Mouse (Mus musculus) liver, embryonic 16.5 days (tissue): ENCODE measurements around the gene Prmt7. TPM values are rescaled to one million over a fixed set of nuclear protein-coding genes. Genes with fewer than 3 reads are reported as not detected.

ENCODE experiments used
- ATAC-seq: fragments of 200-750 bp; cut with Nextera tagmentation; 2 replicates; pipeline ENCODE4 v1.8.0; 2017; ENCODE audit warnings: low read depth, mild to moderate bottlenecking, moderate number of reproducible peaks, moderate library complexity
- H3K27ac ChIP-seq: fragments of 300-500 bp; sonication (generic); 2 replicates; pipeline ENCODE4 v1.5.1; 2014; ENCODE audit warnings: mild to moderate bottlenecking, low read length
- H3K27me3 ChIP-seq: fragments of 300-500 bp; sonication (generic); 2 replicates; pipeline ENCODE4 v1.6.1; 2014; ENCODE audit warnings: low read depth, low read length, mixed read lengths; ENCODE audit not compliant: control insufficient read depth, insufficient read depth
- H3K36me3 ChIP-seq: fragments of 300-500 bp; sonication (generic); 2 replicates; pipeline ENCODE4 v1.6.1; 2014; ENCODE audit warnings: mild to moderate bottlenecking; ENCODE audit not compliant: control insufficient read depth, insufficient read depth
- H3K4me1 ChIP-seq: fragments of 300-500 bp; sonication (generic); 2 replicates; pipeline ENCODE4 v1.6.1; 2014; ENCODE audit warnings: low read depth, low read length, mixed read lengths; ENCODE audit not compliant: control insufficient read depth
- H3K4me2 ChIP-seq: fragments of 300-500 bp; sonication (generic); 2 replicates; pipeline ENCODE4 v1.6.1; 2014; ENCODE audit warnings: low read depth, low read length, mixed read lengths
- H3K4me3 ChIP-seq: fragments of 300-500 bp; sonication (generic); 2 replicates; pipeline ENCODE4 v1.5.1; 2014; ENCODE audit warnings: low read depth, mild to moderate bottlenecking, low read length
- H3K9ac ChIP-seq: fragments of 300-500 bp; sonication (generic); 2 replicates; pipeline ENCODE4 v1.6.1; 2014; ENCODE audit warnings: low read depth, low read length
- H3K9me3 ChIP-seq: fragments of 300-500 bp; sonication (generic); replicated peaks from 2 replicates; pipeline ENCODE4 v1.6.1; 2016; ENCODE audit warnings: low read length; ENCODE audit not compliant: control insufficient read depth
- WGBS: fragments of 180-500 bp; shearing (Covaris S2); extraction: QIAGEN DNeasy Blood & Tissue Kit; methylation state at CpG from one replicate; pipeline ENCODE4 v1.1.7; 2014; ENCODE audit not compliant: insufficient replicate concordance; 5-methylcytosine and 5-hydroxymethylcytosine counted together
- polyA plus RNA-seq: library from polyadenylated mRNA; unstranded; fragments of >200 nt; fragmentation: Nextera tagmentation; extraction: Ambion mirVana; gene quantifications from 2 replicates; pipeline ENCODE4 v1.2.1, GENCODE M21; 2015

The Prmt7 gene
- polyA plus RNA-seq, 1 experiment from 2014 or later, result 18.0 TPM

- no peaks in the 10 kb centered on the region; the same call in 1 of the 2 replicates for H3K36me3 ChIP-seq
- no peak overlapping the region for H3K9ac ChIP-seq
- no peak overlapping the region for H3K4me2 ChIP-seq
- 76% methylated on average over 5 of the region's 5 CpGs for WGBS
- H3K4me3 ChIP-seq, result no peak overlapping the region
- no peaks in the 10 kb centered on the region for H3K27me3 ChIP-seq
- H3K4me1 ChIP-seq, result no peaks in the 10 kb centered on the region
- no peaks in the 10 kb centered on the region for H3K9me3 ChIP-seq
- no peak overlapping the region for H3K27ac ChIP-seq
- no peak for ATAC-seq
Observed at GRCm38 (mm10) chr8:106237106-106237505, 26.4 kb downstream of the Prmt7 start.

- no peak overlapping the region for H3K4me2 ChIP-seq
- H3K4me3 ChIP-seq, result no peak overlapping the region
- no peak overlapping the region for H3K9ac ChIP-seq
- peaks cover 16% of the 10 kb centered on the region for H3K36me3 ChIP-seq
- no peaks in the 10 kb centered on the region for H3K9me3 ChIP-seq
- H3K4me1 ChIP-seq, result no peaks in the 10 kb centered on the region
- no peaks in the 10 kb centered on the region for H3K27me3 ChIP-seq
- H3K27ac ChIP-seq, result no peak overlapping the region
- WGBS, result 56% methylated on average over 4 of the region's 4 CpGs
- no peak for ATAC-seq
Observed at GRCm38 (mm10) chr8:106250186-106250585, 39.5 kb downstream of the Prmt7 start.

- Histone ChIP-seq H3K36me3 (no peaks in the 10 kb centered on the region), H3K4me3 (no peak overlapping the region), H3K9ac (no peak overlapping the region), H3K27ac (no peak overlapping the region), H3K9me3 (no peaks in the 10 kb centered on the region), H3K4me2 (no peak overlapping the region), H3K4me1 (no peaks in the 10 kb centered on the region), H3K27me3 (no peaks in the 10 kb centered on the region)
- no peak for ATAC-seq
- 44% methylated on average over 1 of the region's 1 CpGs for WGBS
Observed at GRCm38 (mm10) chr8:106258169-106258568, 47.4 kb downstream of the Prmt7 start.

- H3K27ac ChIP-seq, result no peak overlapping the region
- ATAC-seq, result no peak
- no peaks in the 10 kb centered on the region for H3K9me3 ChIP-seq
- 65% methylated on average over 10 of the region's 10 CpGs for WGBS
- H3K27me3 ChIP-seq, result no peaks in the 10 kb centered on the region
- H3K4me1 ChIP-seq, result no peaks in the 10 kb centered on the region
- no peak overlapping the region for H3K4me3 ChIP-seq
- no peak overlapping the region for H3K4me2 ChIP-seq
- no peak overlapping the region for H3K9ac ChIP-seq
- no peaks in the 10 kb centered on the region for H3K36me3 ChIP-seq
Observed at GRCm38 (mm10) chr8:106259579-106260255, 49.0 kb downstream of the Prmt7 start.

- Histone ChIP-seq H3K9ac (no peak overlapping the region), H3K36me3 (no peaks in the 10 kb centered on the region), H3K4me2 (no peak overlapping the region), H3K27me3 (no peaks in the 10 kb centered on the region), H3K9me3 (no peaks in the 10 kb centered on the region), H3K27ac (no peak overlapping the region), H3K4me3 (no peak overlapping the region), H3K4me1 (no peaks in the 10 kb centered on the region)
- no peak for ATAC-seq
- WGBS, result 75% methylated on average over 4 of the region's 4 CpGs
Observed at GRCm38 (mm10) chr8:106260894-106261293, 50.2 kb downstream of the Prmt7 start.

- H3K27me3 ChIP-seq, result no peaks in the 10 kb centered on the region
Observed at GRCm38 (mm10) chr8:106262343-106262742, 51.6 kb downstream of the Prmt7 start.

GRCm38 (mm10) chr8:106263928-106264327, 53.2 kb downstream of the Prmt7 start:
- H3K9me3 ChIP-seq, result no peaks in the 10 kb centered on the region
- no peak for ATAC-seq
- H3K27ac ChIP-seq, result no peak overlapping the region
- WGBS, result 66% methylated on average over 4 of the region's 4 CpGs
- H3K27me3 ChIP-seq, result no peaks in the 10 kb centered on the region
- no peak overlapping the region for H3K4me2 ChIP-seq
- H3K36me3 ChIP-seq, result no peaks in the 10 kb centered on the region
- H3K9ac ChIP-seq, result no peak overlapping the region
- H3K4me3 ChIP-seq, result no peak overlapping the region
- H3K4me1 ChIP-seq, result no peaks in the 10 kb centered on the region

More at GRCm38 (mm10) chr8:106262343-106262742, 51.6 kb downstream of the Prmt7 start:
- Histone ChIP-seq H3K4me3 (no peak overlapping the region), H3K4me2 (no peak overlapping the region), H3K27ac (no peak overlapping the region), H3K9ac (no peak overlapping the region), H3K4me1 (no peaks in the 10 kb centered on the region), H3K36me3 (no peaks in the 10 kb centered on the region), H3K9me3 (no peaks in the 10 kb centered on the region)
- WGBS, result 49% methylated on average over 5 of the region's 5 CpGs
- no peak for ATAC-seq

- H3K9me3 ChIP-seq, result no peaks in the 10 kb centered on the region
- H3K4me1 ChIP-seq, result no peaks in the 10 kb centered on the region
- WGBS, result 75% methylated on average over 17 of the region's 17 CpGs
- no peaks in the 10 kb centered on the region for H3K36me3 ChIP-seq
- H3K27me3 ChIP-seq, result no peaks in the 10 kb centered on the region
- no peak for ATAC-seq
- no peak overlapping the region for H3K9ac ChIP-seq
- no peak overlapping the region for H3K27ac ChIP-seq
- H3K4me2 ChIP-seq, result no peak overlapping the region
- H3K4me3 ChIP-seq, result no peak overlapping the region
Observed at GRCm38 (mm10) chr8:106265398-106265797, 54.7 kb downstream of the Prmt7 start.

- no peaks in the 10 kb centered on the region for H3K4me1 ChIP-seq
- H3K9ac ChIP-seq, result no peak overlapping the region
- H3K27ac ChIP-seq, result no peak overlapping the region
- no peaks in the 10 kb centered on the region for H3K36me3 ChIP-seq
- ATAC-seq, result no peak
- H3K4me2 ChIP-seq, result no peak overlapping the region
- no peaks in the 10 kb centered on the region for H3K9me3 ChIP-seq
- WGBS, result 50% methylated on average over 5 of the region's 5 CpGs
- H3K4me3 ChIP-seq, result no peak overlapping the region
- no peaks in the 10 kb centered on the region for H3K27me3 ChIP-seq
Observed at GRCm38 (mm10) chr8:106268710-106269346, 58.1 kb downstream of the Prmt7 start.
